ENCODE assay signal across 22 mouse cellular contexts in the genomic region with DNA sequence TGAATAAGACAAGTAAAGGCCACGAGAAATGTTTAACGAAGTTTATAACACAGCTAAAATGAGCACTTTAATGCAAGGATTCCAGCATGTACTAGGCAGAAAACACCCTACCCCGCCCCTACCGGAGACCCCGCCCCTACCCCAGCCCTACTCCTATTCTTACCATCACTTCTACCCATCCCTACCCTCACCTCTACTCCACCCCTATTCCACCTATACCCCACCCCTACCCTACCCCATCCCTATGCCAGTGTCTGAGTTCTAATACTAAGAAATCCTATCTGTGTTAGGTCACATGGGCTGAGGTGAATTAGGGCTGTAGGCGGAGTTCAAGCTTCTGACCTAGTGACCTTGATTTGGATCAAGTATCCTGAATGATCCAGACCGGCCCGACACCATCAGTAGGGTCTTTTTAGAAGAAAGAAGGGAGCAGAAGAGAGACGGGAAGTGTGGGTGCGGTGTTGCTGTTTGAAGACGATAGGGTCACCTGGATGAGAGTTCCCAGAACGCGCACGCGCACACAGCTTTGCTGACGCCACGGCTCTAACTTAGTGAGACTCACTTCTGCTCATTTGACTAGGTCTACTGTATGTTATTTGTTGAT. TPM values are rescaled to one million over a fixed set of nuclear protein-coding genes. Genes with fewer than 3 reads are reported as not detected.
A peak's percentile ranks its signal among the peaks of the same experiment; 100 is the strongest.
DNase-seq lines count a peak whose midpoint lies in the region; ATAC-seq and TF ChIP-seq lines count a peak whose summit lies in the region.
"Had no signal": no experiment of that assay in that cellular context is flagged by ENCODE, and none has a peak within 500 bp of the region (broad histone marks: within the 10 kb centered on the region; RNA-seq: fewer than 3 reads in every experiment).

No protein-coding gene starts in this region.

- WGBS in hindbrain, embryonic 12.5 days = 84% methylated on average over 16 of the region's 17 CpGs
- 88% methylated on average over 17 of the region's 17 CpGs for WGBS in hindbrain, embryonic 13.5 days
- 90% methylated on average over 17 of the region's 17 CpGs for WGBS in midbrain, embryonic 15.5 days
- WGBS in midbrain, embryonic 14.5 days = 91% methylated on average over 17 of the region's 17 CpGs

- no peak overlapping the region for H3K9ac ChIP-seq in hindbrain, embryonic 12.5 days
- no peak overlapping the region for H3K9ac ChIP-seq in hindbrain, embryonic 13.5 days
- H3K9ac ChIP-seq in midbrain, embryonic 15.5 days = no peak overlapping the region
- no peak overlapping the region for H3K9ac ChIP-seq in midbrain, embryonic 14.5 days (replicated peaks; ENCODE audit: low read length)
- 0 out of 2 replicates have a peak overlapping the region, but pooled peaks have one; percentile 49 for H3K9ac ChIP-seq in ES-Bruce4 (ENCODE audit: low read depth, poor library complexity, severe bottlenecking)
- H3K9ac ChIP-seq: forebrain, postnatal 0 days; heart, embryonic 12.5 days had no signal

- H3K36me3 ChIP-seq in hindbrain, embryonic 12.5 days = no peaks in the 10 kb centered on the region
- H3K36me3 ChIP-seq in hindbrain, embryonic 13.5 days = no peaks in the 10 kb centered on the region
- no peaks in the 10 kb centered on the region for H3K36me3 ChIP-seq in midbrain, embryonic 15.5 days (replicated peaks)
- no peaks in the 10 kb centered on the region for H3K36me3 ChIP-seq in midbrain, embryonic 14.5 days (ENCODE audit: control insufficient read depth, insufficient read depth, low read length)
- H3K36me3 ChIP-seq in ES-Bruce4 (ENCODE audit: control insufficient read depth, insufficient read depth, low read length, poor library complexity, severe bottlenecking) = no peaks in the 10 kb centered on the region
- H3K36me3 ChIP-seq: heart, embryonic 12.5 days; hindbrain, embryonic 10.5 days had no signal

- H3K27ac ChIP-seq in hindbrain, embryonic 12.5 days = no peak overlapping the region
- no peak overlapping the region for H3K27ac ChIP-seq in hindbrain, embryonic 13.5 days
- no peak overlapping the region for H3K27ac ChIP-seq in midbrain, embryonic 15.5 days
- no peak overlapping the region for H3K27ac ChIP-seq in midbrain, embryonic 14.5 days (replicated peaks; ENCODE audit: low read depth, low read length)
- H3K27ac ChIP-seq in ES-Bruce4 (ENCODE audit: insufficient read depth, low read length) = peak overlapping the region; percentile 96
- H3K27ac ChIP-seq: hindbrain, embryonic 10.5 days had no signal

- ATAC-seq in hindbrain, embryonic 12.5 days (ENCODE audit: low FRiP score) = 0 out of 2 replicates have a peak, but pooled peaks have one; percentile 43
- no peak for ATAC-seq in hindbrain, embryonic 13.5 days (ENCODE audit: low FRiP score)
- ATAC-seq in midbrain, embryonic 15.5 days (replicated peaks) = 0 out of 2 replicates have a peak, but pooled peaks have one; percentile 26
- ATAC-seq in midbrain, embryonic 14.5 days (ENCODE audit: low FRiP score, low TSS enrichment) = no peak
- ATAC-seq: forebrain, postnatal 0 days; hindbrain, embryonic 16.5 days; inflammation-experienced regulatory T-cells, adult 6 months; intestine, postnatal 0 days; Patski had no signal

- H3K4me3 ChIP-seq in hindbrain, embryonic 12.5 days = no peak overlapping the region
- no peak overlapping the region for H3K4me3 ChIP-seq in hindbrain, embryonic 13.5 days
- no peak overlapping the region for H3K4me3 ChIP-seq in midbrain, embryonic 15.5 days
- no peak overlapping the region for H3K4me3 ChIP-seq in midbrain, embryonic 14.5 days (replicated peaks; ENCODE audit: low read depth, low read length)
- peak overlapping the region; percentile 55 for H3K4me3 ChIP-seq in ES-Bruce4 (ENCODE audit: low read depth, low read length)
- H3K4me3 ChIP-seq: heart, embryonic 12.5 days; hindbrain, embryonic 10.5 days had no signal

- no peak for DNase-seq in midbrain, embryonic 14.5 days
- DNase-seq in R1 (ENCODE audit: low read depth, low spot score) = peak; percentile 63
- DNase-seq in cerebellum, adult 11-12 months = no peak
- DNase-seq in cerebellum, adult 11 months = no peak
- DNase-seq: adrenal gland, postnatal 10 days; cerebellum, adult 18-20 months; cerebellum, adult 9-11 months; cerebellum, postnatal 36 days; forebrain, postnatal 0 days; gastrocnemius, postnatal 14 days had no signal

- no peaks in the 10 kb centered on the region for H3K9me3 ChIP-seq in hindbrain, embryonic 12.5 days (replicated peaks)
- no peaks in the 10 kb centered on the region for H3K9me3 ChIP-seq in hindbrain, embryonic 13.5 days
- no peaks in the 10 kb centered on the region for H3K9me3 ChIP-seq in midbrain, embryonic 15.5 days
- no peaks in the 10 kb centered on the region for H3K9me3 ChIP-seq in midbrain, embryonic 14.5 days (ENCODE audit: control insufficient read depth, low read length)
- no peaks in the 10 kb centered on the region for H3K9me3 ChIP-seq in ES-Bruce4 (replicated peaks; ENCODE audit: control insufficient read depth, insufficient read depth, low read length, poor library complexity, severe bottlenecking)
- H3K9me3 ChIP-seq: hindbrain, embryonic 10.5 days had no signal

- TF ChIP-seq POLR2A in ES-Bruce4 (IDR thresholded peaks at IDR 0.05; ENCODE audit: insufficient read depth, low read length) = no peak

- TF ChIP-seq CTCF in ES-Bruce4 (IDR thresholded peaks at IDR 0.05; ENCODE audit: low read depth, low read length) = no peak

- no peaks in the 10 kb centered on the region for H3K4me1 ChIP-seq in hindbrain, embryonic 12.5 days
- H3K4me1 ChIP-seq in hindbrain, embryonic 13.5 days (replicated peaks) = 0 out of 2 replicates have a peak, but pooled peaks cover 3% of the 10 kb centered on the region
- H3K4me1 ChIP-seq in midbrain, embryonic 15.5 days = no peaks in the 10 kb centered on the region
- H3K4me1 ChIP-seq in midbrain, embryonic 14.5 days (ENCODE audit: control insufficient read depth, insufficient read depth, low read length) = no peaks in the 10 kb centered on the region
- H3K4me1 ChIP-seq in ES-Bruce4 (ENCODE audit: control insufficient read depth, insufficient read depth, low read length) = peaks cover 11% of the 10 kb centered on the region
- H3K4me1 ChIP-seq: hindbrain, embryonic 10.5 days had no signal

- 0 out of 2 replicates have a peak, but pooled peaks have one; percentile 7 for TF ChIP-seq EP300 in ES-Bruce4 (IDR thresholded peaks at IDR 0.05; ENCODE audit: insufficient read depth, low read depth, low read length)

- peaks cover 2% of the 10 kb centered on the region; the same call in 1 of the 2 replicates for H3K27me3 ChIP-seq in hindbrain, embryonic 12.5 days
- no peaks in the 10 kb centered on the region for H3K27me3 ChIP-seq in hindbrain, embryonic 13.5 days
- H3K27me3 ChIP-seq in midbrain, embryonic 15.5 days (replicated peaks) = no peaks in the 10 kb centered on the region
- H3K27me3 ChIP-seq in midbrain, embryonic 14.5 days (ENCODE audit: control insufficient read depth, insufficient read depth, low read length) = no peaks in the 10 kb centered on the region
- H3K27me3 ChIP-seq in ES-Bruce4 (ENCODE audit: control insufficient read depth, insufficient read depth, low read length, poor library complexity, severe bottlenecking) = no peaks in the 10 kb centered on the region
- H3K27me3 ChIP-seq: CH12.LX, Patski had no signal

- no peak overlapping the region for H3K4me2 ChIP-seq in hindbrain, embryonic 12.5 days (replicated peaks)
- H3K4me2 ChIP-seq in hindbrain, embryonic 13.5 days = no peak overlapping the region
- H3K4me2 ChIP-seq in midbrain, embryonic 15.5 days = no peak overlapping the region
- no peak overlapping the region for H3K4me2 ChIP-seq in midbrain, embryonic 14.5 days (ENCODE audit: low read length)
- H3K4me2 ChIP-seq: heart, embryonic 12.5 days had no signal

RNA-seq across cellular contexts. Expression of gene Nfkbia, which starts 15.0 kb away (rescaled TPM):
- 42.8 and 49.1 TPM in 2 replicates for polyA plus RNA-seq in hindbrain, embryonic 12.5 days (2016; fragmentation: Nextera tagmentation; extraction: Ambion mirVana)
- 55.3 and 60.7 TPM in 2 replicates for polyA plus RNA-seq in hindbrain, embryonic 13.5 days (2015; fragmentation: Nextera tagmentation; extraction: Ambion mirVana)
- 60.0 and 63.8 TPM in 2 replicates for polyA plus RNA-seq in midbrain, embryonic 15.5 days (2015; fragmentation: Nextera tagmentation; extraction: Ambion mirVana)
- polyA plus RNA-seq in midbrain, embryonic 14.5 days (2014; fragmentation: Nextera tagmentation; extraction: Ambion mirVana) = 49.6 and 52.1 TPM in 2 replicates
- polyA plus RNA-seq in ES-Bruce4 (2011; ENCODE audit: insufficient read depth, insufficient read length, low read depth, missing spikeins) = 40.9 and 45.3 TPM in 2 replicates

RNA-seq across cellular contexts. Expression of gene Aldoart2, which starts 57.6 kb away (rescaled TPM):
- not detected in 2 replicates for polyA plus RNA-seq in hindbrain, embryonic 12.5 days (2016; fragmentation: Nextera tagmentation; extraction: Ambion mirVana)
- polyA plus RNA-seq in hindbrain, embryonic 13.5 days (2015; fragmentation: Nextera tagmentation; extraction: Ambion mirVana) = not detected in 2 replicates
- polyA plus RNA-seq in midbrain, embryonic 15.5 days (2015; fragmentation: Nextera tagmentation; extraction: Ambion mirVana) = not detected in 2 replicates
- polyA plus RNA-seq in midbrain, embryonic 14.5 days (2014; fragmentation: Nextera tagmentation; extraction: Ambion mirVana) = not detected in 2 replicates
- polyA plus RNA-seq in ES-Bruce4 (2011; ENCODE audit: insufficient read depth, insufficient read length, low read depth, missing spikeins) = 0.40 TPM in 1 of 2 replicates, not detected in the other
- polyA plus RNA-seq: forebrain, embryonic 11.5 days; heart, embryonic 12.5 days; hindbrain, embryonic 10.5 days; hindbrain, embryonic 16.5 days had no signal

Comparison
In these comparisons a context has a peak if more than half of its experiments do, and no peak if none do; other contexts are left out.
1. ATAC-seq: peak in hindbrain, embryonic 12.5 days (single experiment) and midbrain, embryonic 15.5 days (single experiment); none in hindbrain, embryonic 13.5 days (single experiment) and midbrain, embryonic 14.5 days (single experiment).